Mouse (Mus musculus): Measurements from ENCODE around the gene Slc12a8. TPM values are rescaled to one million over a fixed set of nuclear protein-coding genes. Genes with fewer than 3 reads are reported as not detected.
"Not testable (repeated sequence)": the region's sequence is repeated elsewhere in the genome, so short reads cannot be mapped to it uniquely, and the experiment has no call there.

Slc12a8 gene
- polyA plus RNA-seq, 2 experiments: 0.06 TPM; not detected in 1

DNA sequence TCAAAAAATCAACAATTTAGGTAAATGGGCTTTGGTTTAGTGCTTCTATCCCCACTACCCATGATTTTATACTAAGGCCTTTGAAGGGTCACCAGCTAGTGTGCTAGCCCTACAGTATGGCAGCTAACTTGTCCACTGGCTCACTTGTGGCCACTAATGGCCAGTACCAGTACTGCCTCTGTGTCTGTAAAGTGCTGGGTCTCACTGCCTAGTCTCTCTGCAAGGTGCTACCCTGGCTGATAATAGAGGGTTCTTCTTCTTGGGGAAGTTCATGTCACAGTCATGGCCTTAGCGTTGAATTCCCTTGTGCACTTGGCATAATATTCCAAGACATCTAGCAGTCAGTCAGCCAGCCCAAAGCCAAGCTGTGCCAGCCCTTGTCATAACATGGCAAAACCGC is 36.0 kb upstream of the Slc12a8 start:
- 76% methylated on average over 2 of the region's 2 CpGs for WGBS (ENCODE audit: insufficient replicate concordance)
- H3K9me3 ChIP-seq (ENCODE audit: control insufficient read depth, low read length): no peaks in the 10 kb centered on the region
- no peak overlapping the region for H3K4me3 ChIP-seq (ENCODE audit: insufficient read depth in 1 of 2, low read depth in 2 of 2, low read length in 2 of 2)
- no peak overlapping the region for H3K27ac ChIP-seq
- no peak for DNase-seq (ENCODE audit: low read depth in 3 of 3, low spot score in 3 of 3)
- no peaks in the 10 kb centered on the region for H3K27me3 ChIP-seq (ENCODE audit: control insufficient read depth, insufficient read depth, low read length)
- no peaks in the 10 kb centered on the region for H3K4me1 ChIP-seq (replicated peaks; ENCODE audit: control insufficient read depth in 2 of 2, insufficient read depth in 2 of 2, low read length in 1 of 2)
- H3K9ac ChIP-seq (replicated peaks): no peak overlapping the region
- H3K36me3 ChIP-seq (replicated peaks; ENCODE audit: control insufficient read depth, insufficient read depth, low read depth): peaks cover under 1% of the 10 kb centered on the region; the same call in 1 of the 2 replicates
- H3K4me2 ChIP-seq (ENCODE audit: low read depth): no peak overlapping the region
- TF ChIP-seq EP300 (IDR thresholded peaks at IDR 0.05; ENCODE audit: low read depth) (no peak), CTCF (IDR thresholded peaks at IDR 0.05; ENCODE audit: low read depth) (peak; percentile 72)
- no peak for ATAC-seq (ENCODE audit: insufficient read depth)

DNA sequence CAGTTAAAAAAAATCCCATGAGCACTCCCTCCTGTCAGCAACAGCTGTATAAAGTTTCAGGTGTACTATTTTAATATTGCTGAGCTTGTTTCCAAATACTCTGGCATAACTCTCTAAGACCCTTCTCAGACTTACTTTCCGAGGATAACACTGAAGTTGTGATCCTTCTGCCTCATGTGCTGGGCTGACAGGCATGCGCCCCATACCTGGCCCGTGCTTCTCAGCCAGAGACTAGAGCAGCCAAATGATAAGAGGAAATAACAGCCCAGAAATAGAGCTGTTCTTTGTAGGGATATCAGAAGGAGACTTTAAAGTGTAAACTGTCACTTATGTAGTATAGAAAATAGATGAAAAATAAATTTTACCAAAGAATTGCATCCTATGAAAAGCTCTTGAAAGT is 34.8 kb upstream of the Slc12a8 start:
- ATAC-seq (ENCODE audit: insufficient read depth) (no peak), DNase-seq (ENCODE audit: low read depth in 3 of 3, low spot score in 3 of 3) (no peak)
- H3K4me1 ChIP-seq (replicated peaks; ENCODE audit: control insufficient read depth in 2 of 2, insufficient read depth in 2 of 2, low read length in 1 of 2): no peaks in the 10 kb centered on the region
- no peak overlapping the region for H3K4me3 ChIP-seq (ENCODE audit: insufficient read depth in 1 of 2, low read depth in 2 of 2, low read length in 2 of 2)
- no peak overlapping the region for H3K4me2 ChIP-seq (ENCODE audit: low read depth)
- WGBS (ENCODE audit: insufficient replicate concordance): 85% methylated on average over 3 of the region's 3 CpGs
- no peak for TF ChIP-seq CTCF (IDR thresholded peaks at IDR 0.05; ENCODE audit: low read depth)
- no peak for TF ChIP-seq EP300 (IDR thresholded peaks at IDR 0.05; ENCODE audit: low read depth)
- no peaks in the 10 kb centered on the region; the same call in 1 of the 2 replicates for H3K36me3 ChIP-seq (replicated peaks; ENCODE audit: control insufficient read depth, insufficient read depth, low read depth)
- H3K27ac ChIP-seq: no peak overlapping the region
- no peak overlapping the region for H3K9ac ChIP-seq (replicated peaks)
- H3K9me3 ChIP-seq (ENCODE audit: control insufficient read depth, low read length): no peaks in the 10 kb centered on the region
- no peaks in the 10 kb centered on the region for H3K27me3 ChIP-seq (ENCODE audit: control insufficient read depth, insufficient read depth, low read length)

DNA sequence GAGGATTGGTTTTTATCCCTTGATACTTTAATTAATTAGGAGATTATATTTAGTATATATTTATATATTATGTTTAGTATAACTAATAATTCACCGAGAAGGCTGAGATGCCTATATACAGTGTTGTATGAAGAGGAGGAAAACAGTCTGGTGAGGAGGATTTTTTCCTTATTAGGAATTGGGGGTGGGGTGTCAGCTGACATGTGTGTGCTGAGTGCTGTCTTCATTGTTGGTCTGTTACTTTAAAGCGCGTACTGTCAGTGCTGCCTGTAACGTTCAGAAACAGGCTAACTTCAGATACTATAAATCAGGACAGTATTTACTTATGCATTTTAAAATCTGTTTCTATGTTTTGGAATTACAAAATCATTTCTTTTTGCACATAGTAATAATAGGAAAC is 29.4 kb upstream of the Slc12a8 start:
- Histone ChIP-seq H3K36me3 (replicated peaks; ENCODE audit: control insufficient read depth, insufficient read depth, low read depth) (no peaks in the 10 kb centered on the region; the same call in 1 of the 2 replicates), H3K9me3 (ENCODE audit: control insufficient read depth, low read length) (no peaks in the 10 kb centered on the region), H3K27me3 (ENCODE audit: control insufficient read depth, insufficient read depth, low read length) (no peaks in the 10 kb centered on the region), H3K4me2 (ENCODE audit: low read depth) (no peak overlapping the region), H3K27ac (no peak overlapping the region), H3K9ac (replicated peaks) (no peak overlapping the region), H3K4me3 (ENCODE audit: insufficient read depth in 1 of 2, low read depth in 2 of 2, low read length in 2 of 2) (no peak overlapping the region), H3K4me1 (replicated peaks; ENCODE audit: control insufficient read depth in 2 of 2, insufficient read depth in 2 of 2, low read length in 1 of 2) (no peaks in the 10 kb centered on the region)
- 89% methylated on average over 4 of the region's 4 CpGs for WGBS (ENCODE audit: insufficient replicate concordance)
- no peak for DNase-seq (ENCODE audit: low read depth in 3 of 3, low spot score in 3 of 3)
- no peak for ATAC-seq (ENCODE audit: insufficient read depth)
- TF ChIP-seq EP300 (IDR thresholded peaks at IDR 0.05; ENCODE audit: low read depth) (no peak), CTCF (IDR thresholded peaks at IDR 0.05; ENCODE audit: low read depth) (no peak)

DNA sequence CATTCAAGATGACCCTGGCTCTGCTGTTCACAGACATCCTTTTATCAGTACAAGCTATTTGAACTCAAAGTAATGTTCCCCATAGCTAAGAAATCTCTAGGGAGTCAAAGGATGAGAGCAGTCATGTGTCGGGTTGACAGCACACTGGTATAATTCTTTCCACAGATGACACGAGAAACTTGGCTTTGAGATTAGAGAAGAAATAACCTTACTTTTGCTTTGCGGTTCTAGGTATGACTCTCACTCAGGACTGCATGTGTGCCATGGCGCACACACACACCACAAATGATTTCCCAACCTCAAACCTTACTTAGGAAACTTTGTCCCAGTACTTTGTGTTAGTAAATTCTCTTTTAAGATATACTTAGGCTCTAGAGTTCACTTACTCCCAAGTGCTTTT is 22.8 kb upstream of the Slc12a8 start:
- Histone ChIP-seq H3K4me3 (ENCODE audit: insufficient read depth in 1 of 2, low read depth in 2 of 2, low read length in 2 of 2) (no peak overlapping the region), H3K9ac (replicated peaks) (no peak overlapping the region), H3K4me2 (ENCODE audit: low read depth) (no peak overlapping the region), H3K4me1 (replicated peaks; ENCODE audit: control insufficient read depth in 2 of 2, insufficient read depth in 2 of 2, low read length in 1 of 2) (no peaks in the 10 kb centered on the region), H3K27me3 (ENCODE audit: control insufficient read depth, insufficient read depth, low read length) (no peaks in the 10 kb centered on the region), H3K27ac (no peak overlapping the region), H3K9me3 (ENCODE audit: control insufficient read depth, low read length) (no peaks in the 10 kb centered on the region), H3K36me3 (replicated peaks; ENCODE audit: control insufficient read depth, insufficient read depth, low read depth) (no peaks in the 10 kb centered on the region; the same call in 1 of the 2 replicates)
- no peak for TF ChIP-seq CTCF (IDR thresholded peaks at IDR 0.05; ENCODE audit: low read depth)
- no peak for TF ChIP-seq EP300 (IDR thresholded peaks at IDR 0.05; ENCODE audit: low read depth)
- DNase-seq (ENCODE audit: low read depth in 3 of 3, low spot score in 3 of 3): no peak
- no peak for ATAC-seq (ENCODE audit: insufficient read depth)
- WGBS (ENCODE audit: insufficient replicate concordance): 85% methylated on average over 4 of the region's 4 CpGs

DNA sequence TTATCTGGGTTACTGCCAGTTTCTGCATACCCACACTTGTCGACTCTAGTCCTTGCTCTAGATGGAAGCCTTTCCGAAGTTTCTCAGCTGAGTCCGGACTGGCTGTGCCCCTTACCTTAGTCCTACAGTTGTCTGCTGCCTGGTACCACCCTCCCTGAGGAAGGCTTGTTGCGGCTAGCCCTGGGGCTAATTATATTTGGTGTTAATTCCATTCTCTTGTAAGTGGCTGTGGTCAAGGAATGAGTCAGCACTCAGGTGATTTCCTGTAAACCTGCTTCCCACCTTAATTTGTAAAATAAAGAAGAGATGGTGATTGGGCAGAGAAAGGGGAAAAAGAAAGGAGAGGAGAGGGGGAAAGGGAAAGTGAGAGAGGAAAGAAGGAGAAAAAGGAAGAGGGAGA is 9.0 kb upstream of the Slc12a8 start:
- Histone ChIP-seq H3K4me3 (ENCODE audit: insufficient read depth in 1 of 2, low read depth in 2 of 2, low read length in 2 of 2) (no peak overlapping the region), H3K36me3 (replicated peaks; ENCODE audit: control insufficient read depth, insufficient read depth, low read depth) (no peaks in the 10 kb centered on the region), H3K27ac (no peak overlapping the region), H3K4me2 (ENCODE audit: low read depth) (no peak overlapping the region), H3K27me3 (ENCODE audit: control insufficient read depth, insufficient read depth, low read length) (no peaks in the 10 kb centered on the region), H3K9me3 (ENCODE audit: control insufficient read depth, low read length) (no peaks in the 10 kb centered on the region), H3K4me1 (replicated peaks; ENCODE audit: control insufficient read depth in 2 of 2, insufficient read depth in 2 of 2, low read length in 1 of 2) (no peaks in the 10 kb centered on the region), H3K9ac (replicated peaks) (no peak overlapping the region)
- no peak for ATAC-seq (ENCODE audit: insufficient read depth)
- TF ChIP-seq EP300 (IDR thresholded peaks at IDR 0.05; ENCODE audit: low read depth) (no peak), CTCF (IDR thresholded peaks at IDR 0.05; ENCODE audit: low read depth) (no peak)
- no peak for DNase-seq (ENCODE audit: low read depth in 3 of 3, low spot score in 3 of 3)
- WGBS (ENCODE audit: insufficient replicate concordance): 73% methylated on average over 4 of the region's 4 CpGs

DNA sequence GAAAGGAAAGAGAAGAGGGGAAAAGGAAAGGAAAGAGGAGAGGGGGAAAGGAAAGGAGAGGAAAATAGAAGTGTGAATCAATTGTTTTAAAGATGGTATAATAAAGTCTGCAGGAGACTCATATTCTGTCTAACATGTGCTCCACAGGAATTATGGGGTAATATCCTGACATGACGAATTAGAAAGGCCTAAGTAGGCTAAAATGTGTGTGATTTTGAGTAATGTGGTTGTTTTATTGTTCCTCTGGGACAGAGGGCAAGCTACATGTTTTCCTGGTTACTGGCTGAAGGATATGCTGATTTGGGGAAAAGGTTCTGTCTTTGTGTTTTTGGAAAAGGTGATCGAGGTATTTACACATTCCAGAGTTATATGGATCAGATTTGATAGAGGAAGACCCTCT is 7.9 kb upstream of the Slc12a8 start:
- not testable (repeated sequence) for ATAC-seq (ENCODE audit: insufficient read depth); H3K4me1 ChIP-seq (replicated peaks; ENCODE audit: control insufficient read depth in 2 of 2, insufficient read depth in 2 of 2, low read length in 1 of 2); H3K9ac ChIP-seq (replicated peaks); H3K27ac ChIP-seq; H3K9me3 ChIP-seq (ENCODE audit: control insufficient read depth, low read length); H3K4me2 ChIP-seq (ENCODE audit: low read depth); H3K27me3 ChIP-seq (ENCODE audit: control insufficient read depth, insufficient read depth, low read length); H3K4me3 ChIP-seq (ENCODE audit: insufficient read depth in 1 of 2, low read depth in 2 of 2, low read length in 2 of 2); H3K36me3 ChIP-seq (replicated peaks; ENCODE audit: control insufficient read depth, insufficient read depth, low read depth); DNase-seq (ENCODE audit: low read depth in 3 of 3, low spot score in 3 of 3)
- WGBS (ENCODE audit: insufficient replicate concordance): 57% methylated on average over 2 of the region's 2 CpGs

DNA sequence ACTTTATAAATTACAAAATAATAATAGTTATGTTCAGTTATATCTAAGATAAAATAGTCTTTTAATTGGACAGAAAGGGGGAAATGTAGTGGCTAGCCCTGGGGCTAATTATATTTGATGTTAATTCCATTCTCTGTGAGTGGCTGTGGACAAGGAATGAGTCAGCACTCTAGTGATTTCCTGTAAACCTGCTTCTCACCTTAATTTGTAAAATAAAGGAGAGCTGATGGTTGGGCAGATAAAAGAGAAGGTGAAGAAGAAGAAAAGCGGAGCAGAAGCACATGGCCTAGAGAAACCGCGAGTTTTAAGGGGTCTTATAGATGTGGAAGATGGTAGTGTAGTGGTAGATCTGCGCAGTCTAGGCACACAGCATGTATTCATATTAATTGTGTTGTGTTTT is 6.3 kb upstream of the Slc12a8 start:
- not testable (repeated sequence) for H3K36me3 ChIP-seq (replicated peaks; ENCODE audit: control insufficient read depth, insufficient read depth, low read depth); H3K4me2 ChIP-seq (ENCODE audit: low read depth); H3K27me3 ChIP-seq (ENCODE audit: control insufficient read depth, insufficient read depth, low read length); DNase-seq (ENCODE audit: low read depth in 3 of 3, low spot score in 3 of 3); H3K9ac ChIP-seq (replicated peaks); H3K4me1 ChIP-seq (replicated peaks; ENCODE audit: control insufficient read depth in 2 of 2, insufficient read depth in 2 of 2, low read length in 1 of 2); H3K9me3 ChIP-seq (ENCODE audit: control insufficient read depth, low read length); ATAC-seq (ENCODE audit: insufficient read depth); H3K27ac ChIP-seq; H3K4me3 ChIP-seq (ENCODE audit: insufficient read depth in 1 of 2, low read depth in 2 of 2, low read length in 2 of 2)
- 70% methylated on average over 4 of the region's 4 CpGs for WGBS (ENCODE audit: insufficient replicate concordance)
